Mouse (Mus musculus) liver, adult 2 months (tissue): ENCODE data around the gene Coq6. TPM values are rescaled to one million over a fixed set of nuclear protein-coding genes. Genes with fewer than 3 reads are reported as not detected.

ENCODE experiments used
- DNase-seq: peaks from one replicate; pipeline ENCODE4 v3.0.0-alpha.2; 2011; ENCODE audit warnings: low read depth, low spot score; ENCODE audit errors: extremely low read depth
- H3K27ac ChIP-seq: fragments of 200-500 bp; replicated peaks from 2 replicates; pipeline ENCODE4 v1.5.1; 2012; ENCODE audit warnings: low read depth, mild to moderate bottlenecking, control low read depth, inconsistent platforms, low read length; ENCODE audit not compliant: insufficient read depth
- H3K27me3 ChIP-seq: fragments of 200-500 bp; 2 replicates; pipeline ENCODE4 v1.6.1; 2012; ENCODE audit warnings: mild to moderate bottlenecking, moderate library complexity, low read length, inconsistent platforms; ENCODE audit not compliant: control insufficient read depth, insufficient read depth
- H3K36me3 ChIP-seq: fragments of 200-500 bp; 2 replicates; pipeline ENCODE4 v1.6.1; 2012; ENCODE audit warnings: low read length, inconsistent platforms; ENCODE audit not compliant: control insufficient read depth, insufficient read depth
- H3K4me1 ChIP-seq: fragments of 200-500 bp; 2 replicates; pipeline ENCODE4 v1.6.1; 2011; ENCODE audit warnings: low read length; ENCODE audit not compliant: control insufficient read depth, insufficient read depth
- H3K4me3 ChIP-seq: fragments of 200-500 bp; 2 replicates; pipeline ENCODE4 v1.5.1; 2011; ENCODE audit warnings: low read depth, mild to moderate bottlenecking, control low read depth, low read length, moderate library complexity; ENCODE audit not compliant: insufficient read depth
- H3K79me2 ChIP-seq: fragments of 200-500 bp; 2 replicates; pipeline ENCODE4 v1.6.1; 2012; ENCODE audit warnings: inconsistent platforms, mild to moderate bottlenecking, low read length, moderate library complexity; ENCODE audit not compliant: control insufficient read depth, insufficient read depth
- H3K9ac ChIP-seq: fragments of 200-500 bp; 2 replicates; pipeline ENCODE4 v1.6.1; 2012; ENCODE audit warnings: low read depth, mild to moderate bottlenecking, control low read depth, inconsistent platforms, low read length
- CTCF ChIP-seq: fragments of 200-500 bp; IDR thresholded peaks from 2 replicates; pipeline ENCODE4 v1.5.1; 2011; ENCODE audit warnings: low read depth, low read length, control low read depth
- POLR2A ChIP-seq: fragments of 200-500 bp; IDR thresholded peaks from 2 replicates; pipeline ENCODE4 v1.6.1; 2011; ENCODE audit warnings: low read length, control low read depth; ENCODE audit not compliant: insufficient read depth; ENCODE audit errors: extremely low read depth
- WGBS: fragments of 180-500 bp; shearing (Covaris S2); methylation state at CpG from one replicate; pipeline ENCODE4 v1.1.7; 2018; 5-methylcytosine and 5-hydroxymethylcytosine counted together
- polyA plus RNA-seq: library from polyadenylated mRNA; depleted of rRNA; stranded (reverse); fragments of >200 nt; gene quantifications from 2 replicates; pipeline ENCODE4 v1.2.3, GENCODE M21; 2012; rRNA removed
- total RNA-seq: library from RNA; depleted of rRNA; stranded (reverse); fragments of >200 nt; gene quantifications from 2 replicates; pipeline ENCODE4 v1.2.3, GENCODE M21; 2014; rRNA removed

The Coq6 gene
- 21.2 and 23.0 TPM in 2 replicates for total RNA-seq
- 25.1 and 27.8 TPM in 2 replicates for polyA plus RNA-seq

- H3K9ac ChIP-seq: peak within 1 kb of the TSS; percentile 88
Measured at GRCm38 (mm10) chr12:84361555-84362489, at the start of gene Coq6, which contains the start of gene Fam161b. Coq6 (plus strand) TSS chr12:84361657. Fam161b (minus strand) TSS chr12:84361833.

GRCm38 (mm10) chr12:84316006-84316405 is 45.5 kb upstream of the Coq6 start:
- H3K36me3 ChIP-seq: peaks cover 7% of the 10 kb centered on the region; the same call in 1 of the 2 replicates
- TF ChIP-seq CTCF (no peak), POLR2A (no peak)
- peak overlapping the region; percentile 90 for H3K4me3 ChIP-seq
- DNase-seq: peak; percentile 48
- H3K9ac ChIP-seq: peak overlapping the region; percentile 91
- peaks cover 3% of the 10 kb centered on the region for H3K4me1 ChIP-seq
- peak overlapping the region; percentile 95 for H3K27ac ChIP-seq
- no peaks in the 10 kb centered on the region for H3K27me3 ChIP-seq
- 19% methylated on average over 7 of the region's 7 CpGs for WGBS
- H3K79me2 ChIP-seq: peaks cover 11% of the 10 kb centered on the region; the same call in 1 of the 2 replicates

More at GRCm38 (mm10) chr12:84361555-84362489, at the start of gene Coq6, which contains the start of gene Fam161b:
- H3K36me3 ChIP-seq: no peaks in the 10 kb centered on the region
- TF ChIP-seq POLR2A (no peak), CTCF (no peak)
- H3K27me3 ChIP-seq: no peaks in the 10 kb centered on the region
- DNase-seq: peak; percentile 98
- under 1% methylated on average over 51 of the region's 51 CpGs for WGBS
- peak within 1 kb of the TSS; percentile 93 for H3K4me3 ChIP-seq
- peaks cover 13% of the 10 kb centered on the region; the same call in 1 of the 2 replicates for H3K79me2 ChIP-seq
- peak within 1 kb of the TSS; percentile 11 for H3K27ac ChIP-seq
- 0 out of 2 replicates have a peak, but pooled peaks cover 2% of the 10 kb centered on the region for H3K4me1 ChIP-seq

- H3K79me2 ChIP-seq: peaks cover 13% of the 10 kb centered on the region; the same call in 1 of the 2 replicates
- H3K36me3 ChIP-seq: peaks cover 7% of the 10 kb centered on the region; the same call in 1 of the 2 replicates
- peaks cover 3% of the 10 kb centered on the region for H3K4me1 ChIP-seq
- peak within 1 kb of the TSS; percentile 91 for H3K9ac ChIP-seq
- under 1% methylated on average over 77 of the region's 77 CpGs for whole genome bisulfite sequencing
- TF ChIP-seq CTCF: no peak; the same call in 1 of the 2 replicates
- TF ChIP-seq POLR2A: peak; percentile 42; the same call in 1 of the 2 replicates
- H3K4me3 ChIP-seq: peak within 1 kb of the TSS; percentile 90
- DNase-seq: peak; percentile 80
- no peaks in the 10 kb centered on the region for H3K27me3 ChIP-seq
- H3K27ac ChIP-seq: peak within 1 kb of the TSS; percentile 95
Measured at GRCm38 (mm10) chr12:84316721-84317621, 44.5 kb upstream of the Coq6 start, which contains the start of gene Zfp410. Zfp410 (plus strand) TSS chr12:84316852.

- peak; percentile 38 for DNase-seq
- no peak overlapping the region for H3K4me3 ChIP-seq
- H3K9ac ChIP-seq: no peak overlapping the region
- H3K27ac ChIP-seq: 0 out of 2 replicates have a peak overlapping the region, but pooled peaks have one; percentile 27
- WGBS: 35% methylated on average over 4 of the region's 4 CpGs
- peaks cover 7% of the 10 kb centered on the region for H3K79me2 ChIP-seq
- peaks cover 14% of the 10 kb centered on the region; the same call in 1 of the 2 replicates for H3K4me1 ChIP-seq
- H3K27me3 ChIP-seq: no peaks in the 10 kb centered on the region
- TF ChIP-seq POLR2A (no peak), CTCF (no peak)
- peaks cover 47% of the 10 kb centered on the region for H3K36me3 ChIP-seq
Measured at GRCm38 (mm10) chr12:84327111-84327512, 34.3 kb upstream of the Coq6 start.

GRCm38 (mm10) chr12:84336963-84337625 is 24.4 kb upstream of the Coq6 start:
- no peaks in the 10 kb centered on the region for H3K4me1 ChIP-seq
- H3K79me2 ChIP-seq: no peaks in the 10 kb centered on the region
- peaks cover 65% of the 10 kb centered on the region for H3K36me3 ChIP-seq
- no peak overlapping the region for H3K27ac ChIP-seq
- TF ChIP-seq CTCF: no peak
- no peak for TF ChIP-seq POLR2A
- no peak for DNase-seq
- no peak overlapping the region for H3K9ac ChIP-seq
- 92% methylated on average over 11 of the region's 11 CpGs for WGBS
- H3K4me3 ChIP-seq: no peak overlapping the region
- no peaks in the 10 kb centered on the region for H3K27me3 ChIP-seq
